Mouse (Mus musculus) brain, embryonic 14.5 days (tissue): ENCODE measurements around the gene Foxk1.

Source experiments
- CTCF ChIP-seq: fragments of 200-500 bp; IDR thresholded peaks from 2 replicates; pipeline ENCODE4 v1.5.1; 2012; ENCODE audit warnings: inconsistent platforms, mild to moderate bottlenecking, moderate library complexity, borderline replicate concordance; ENCODE audit not compliant: insufficient read depth, insufficient read length; ENCODE audit errors: extremely low read depth
- POLR2A ChIP-seq: fragments of 200-500 bp; IDR thresholded peaks from 2 replicates; pipeline ENCODE4 v1.6.1; 2012; ENCODE audit warnings: mild to moderate bottlenecking, inconsistent platforms, borderline replicate concordance; ENCODE audit not compliant: poor library complexity, insufficient read depth, insufficient read length, severe bottlenecking; ENCODE audit errors: extremely low read depth

DNA sequence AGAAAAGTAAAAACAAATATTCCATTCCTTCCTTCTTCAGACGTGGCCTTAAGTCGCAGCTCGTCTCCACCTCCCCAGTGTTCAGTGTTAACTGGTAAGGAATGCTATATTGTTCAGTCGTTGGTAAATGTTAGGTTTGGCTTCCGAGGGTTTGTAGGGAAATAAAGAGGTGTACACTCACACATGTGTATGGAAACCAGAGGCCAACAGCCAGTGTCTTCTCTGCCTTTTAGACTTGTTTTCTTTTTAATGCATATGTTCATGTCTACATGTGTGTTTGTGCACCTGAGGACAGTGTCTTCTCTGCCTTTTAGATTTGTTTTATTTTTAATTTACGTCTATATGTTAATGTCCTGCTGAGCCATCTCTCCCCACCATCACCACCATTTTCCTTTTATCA is 29.1 kb upstream of the Foxk1 start:
- no peak for TF ChIP-seq POLR2A
- TF ChIP-seq CTCF, result no peak
